Mouse (Mus musculus) mature B cell (primary cell): Measurements from ENCODE around the gene Ubash3b.

Experiments used
- in situ Hi-C: fragments of 300-500 bp; cut with MboI; formaldehyde crosslinking; loops from 2 replicates; pipeline ENCODE4 v1.14.3; 2019

The Ubash3b gene

DNA sequence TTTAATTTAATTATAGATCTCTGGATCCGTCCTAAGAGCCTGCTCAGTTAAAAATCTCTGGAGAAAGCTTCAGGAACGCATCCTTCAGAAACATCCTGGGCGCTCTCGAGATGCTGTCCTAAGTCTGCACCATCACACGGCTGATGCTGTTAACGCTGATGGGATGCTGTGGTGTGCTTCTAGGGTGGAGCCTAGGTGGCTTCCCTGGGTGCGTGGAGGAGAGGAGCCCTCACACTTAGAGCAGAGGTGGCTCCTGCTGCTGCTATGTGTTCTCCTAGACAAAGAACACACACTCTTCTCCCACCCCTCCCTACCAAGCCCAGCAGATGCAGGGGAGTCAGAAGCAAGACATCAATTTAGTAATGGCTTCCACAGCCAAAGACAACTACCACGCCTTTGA, 61.6 kb downstream of the Ubash3b start:
- in situ Hi-C loops, result no loop called here

DNA sequence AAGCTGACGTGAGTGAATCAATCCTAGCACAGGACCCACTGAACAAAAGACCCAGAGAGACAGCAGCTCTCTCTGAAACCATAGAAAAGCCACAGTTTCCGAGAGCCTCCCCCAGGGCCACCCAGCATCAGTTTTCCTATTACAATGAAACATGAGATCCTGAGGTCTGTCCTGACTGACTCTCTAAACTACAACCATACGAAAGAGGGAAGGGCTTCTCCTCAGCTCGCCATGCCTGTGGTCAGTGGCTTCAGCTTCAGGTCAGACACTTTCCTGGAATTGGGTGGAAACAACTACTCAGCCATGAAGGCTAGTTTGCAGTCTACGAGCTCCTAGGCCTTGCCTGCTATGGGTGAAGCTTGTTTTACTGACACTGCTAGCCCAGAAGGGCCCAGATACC, 62.4 kb downstream of the Ubash3b start:
- in situ Hi-C loops, result no loop called here

- in situ Hi-C loops, result no loop called here
These were observed 63.4 kb downstream of the Ubash3b start for GRCm38 (mm10) chr9:41098065-41098464.

- in situ Hi-C loops, result no loop called here
These were observed 69.5 kb downstream of the Ubash3b start for GRCm38 (mm10) chr9:41091993-41092392.

GRCm38 (mm10) chr9:41091187-41091586, 70.3 kb downstream of the Ubash3b start:
- in situ Hi-C loops, result no loop called here

DNA sequence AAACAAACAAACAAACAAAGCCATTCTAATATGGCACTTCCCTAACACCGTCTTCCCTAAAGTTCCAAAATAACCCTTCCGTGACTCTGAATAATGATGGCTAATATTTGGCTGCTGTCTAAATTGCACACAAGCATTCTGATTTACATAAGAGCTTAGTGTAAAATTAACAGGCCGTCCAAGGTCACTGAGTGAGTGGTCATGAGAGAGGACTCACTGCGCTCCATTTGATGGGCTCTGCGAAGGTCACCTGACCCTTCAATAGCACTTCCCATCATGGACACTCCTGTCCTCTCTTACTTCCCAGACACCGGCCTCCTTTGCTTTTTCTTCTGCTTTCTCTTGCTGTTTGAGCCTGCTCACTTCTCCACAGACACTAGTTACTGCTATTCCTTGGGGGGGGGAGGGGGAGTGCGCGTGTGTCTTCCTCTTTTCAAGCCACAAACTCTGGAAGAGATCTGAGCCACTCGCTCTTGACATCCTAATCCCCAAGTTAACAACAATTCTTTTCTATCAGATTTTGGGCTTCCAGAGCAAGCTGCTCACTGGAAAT, 73.6 kb downstream of the Ubash3b start:
- in situ Hi-C loops, result no loop called here

- in situ Hi-C loops, result no loop called here
These were observed 77.2 kb downstream of the Ubash3b start for GRCm38 (mm10) chr9:41084191-41084901.

DNA sequence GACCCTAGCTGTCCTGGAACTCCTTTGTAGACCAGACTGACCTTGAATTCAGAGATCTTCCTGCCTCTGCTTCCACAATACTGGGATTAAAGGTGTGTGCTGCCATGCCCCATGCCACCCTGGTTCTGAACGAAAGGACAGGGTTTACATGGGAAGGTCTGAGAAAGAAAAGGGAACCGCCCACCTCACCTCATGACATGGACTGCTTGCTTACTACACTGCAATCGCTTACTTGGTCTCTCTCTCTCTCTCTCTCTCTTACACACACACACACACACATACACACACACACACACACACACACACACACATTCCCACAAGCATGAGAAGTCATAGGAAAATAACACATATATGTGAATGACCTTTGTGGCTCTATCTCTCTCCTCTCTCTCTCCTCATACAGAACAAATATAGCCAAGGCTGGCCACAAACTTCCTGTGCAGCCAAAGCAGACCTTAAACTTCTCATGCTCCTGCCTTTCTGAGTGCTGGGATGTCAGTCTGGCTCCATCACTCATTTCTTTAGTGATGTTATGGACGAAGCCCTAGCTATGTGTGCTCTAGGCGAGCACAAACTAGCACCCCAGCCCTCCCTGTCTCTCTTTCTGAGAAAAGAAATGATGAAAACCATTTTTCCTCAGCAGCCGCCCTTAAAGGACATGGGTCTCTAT, 78.0 kb downstream of the Ubash3b start:
- in situ Hi-C loops, result no loop called here

GRCm38 (mm10) chr9:41082891-41083290, 78.6 kb downstream of the Ubash3b start:
- in situ Hi-C loops, result no loop called here

- in situ Hi-C loops, result no loop called here
These were observed 80.6 kb downstream of the Ubash3b start for GRCm38 (mm10) chr9:41080877-41081276.

DNA sequence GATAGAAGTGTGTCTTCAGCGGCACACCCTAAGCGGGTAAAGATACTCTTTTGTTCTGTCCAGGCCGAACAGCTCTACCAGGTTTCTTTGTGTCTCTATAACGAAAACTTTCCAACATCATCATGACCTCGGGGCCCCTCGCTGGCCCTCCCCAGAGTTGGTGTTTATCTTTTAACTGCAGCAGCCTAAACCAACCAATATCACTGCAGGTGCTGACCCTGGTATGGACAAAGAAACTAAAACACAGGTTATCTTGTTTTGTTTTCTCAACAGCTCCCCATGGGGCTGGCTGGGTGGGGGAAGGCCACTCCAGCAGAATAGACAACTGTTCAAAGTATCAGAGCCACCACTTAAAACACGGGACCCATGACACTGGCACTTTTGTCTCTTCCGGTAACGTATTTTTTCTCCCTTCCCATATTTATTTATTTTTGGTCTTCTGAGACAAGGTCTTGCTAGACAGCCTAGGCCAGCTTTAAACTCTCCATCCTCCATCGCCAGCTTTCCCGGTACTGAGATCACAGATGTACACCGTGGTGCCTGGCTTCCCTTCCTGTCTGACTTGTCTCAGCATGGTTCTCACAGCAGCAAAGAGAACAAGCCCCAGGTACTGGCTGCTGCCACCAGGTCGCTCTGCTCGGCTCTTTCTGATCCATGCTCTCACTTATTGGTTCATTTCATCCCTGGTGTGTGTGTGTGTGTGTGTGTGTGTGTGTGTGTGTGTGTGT, 81.9 kb downstream of the Ubash3b start:
- in situ Hi-C loops, result no loop called here

DNA sequence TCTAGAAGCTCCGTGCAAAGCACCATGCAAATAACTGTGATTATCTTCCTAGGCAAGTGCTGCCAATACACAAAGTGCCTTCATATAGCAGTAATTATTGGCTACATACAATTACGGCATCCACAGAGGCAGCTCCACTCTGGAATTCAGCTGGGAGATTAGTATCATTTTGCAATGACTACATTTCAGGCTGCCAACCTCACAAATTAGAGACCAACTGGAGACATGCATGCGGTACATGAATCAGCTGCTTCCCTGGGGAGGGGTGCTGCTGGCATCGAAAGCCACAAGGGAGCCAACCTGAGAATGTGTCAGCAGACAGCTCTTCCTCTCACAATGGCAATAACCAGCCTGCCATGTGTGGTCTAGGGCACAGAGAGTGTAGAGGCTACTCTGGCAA, 83.3 kb downstream of the Ubash3b start:
- in situ Hi-C loops, result no loop called here

GRCm38 (mm10) chr9:41076150-41076549, 85.3 kb downstream of the Ubash3b start:
- in situ Hi-C loops, result no loop called here

- in situ Hi-C loops, result no loop called here
These were observed 86.0 kb downstream of the Ubash3b start for GRCm38 (mm10) chr9:41075528-41075927.

GRCm38 (mm10) chr9:41073196-41074009, 88.1 kb downstream of the Ubash3b start:
- in situ Hi-C loops, result no loop called here

- in situ Hi-C loops, result no loop called here
These were observed 88.7 kb downstream of the Ubash3b start for GRCm38 (mm10) chr9:41072786-41073185.

- in situ Hi-C loops, result no loop called here
These were observed 89.5 kb downstream of the Ubash3b start for GRCm38 (mm10) chr9:41071906-41072511.

DNA sequence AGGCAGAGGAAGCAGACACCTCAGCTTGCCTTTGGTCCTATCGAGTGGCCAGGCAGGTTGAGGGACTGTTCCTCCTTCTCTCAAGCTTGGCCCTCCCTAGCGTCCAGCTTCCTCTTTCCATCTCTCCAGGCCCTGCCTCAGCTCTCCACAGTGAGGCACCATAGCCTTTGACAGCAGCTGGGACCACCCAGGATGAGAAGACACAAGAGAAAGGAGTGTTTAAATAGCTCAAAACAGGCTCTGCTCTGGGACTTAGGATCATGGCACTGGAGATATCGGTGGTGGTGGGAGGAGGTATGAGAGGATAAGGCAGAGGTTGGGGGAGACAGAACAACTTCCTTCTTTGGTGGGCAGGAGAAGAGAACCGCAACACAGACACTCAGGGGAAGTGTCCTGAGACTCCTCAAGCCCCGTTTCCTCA, 90.7 kb downstream of the Ubash3b start:
- in situ Hi-C loops, result no loop called here

DNA sequence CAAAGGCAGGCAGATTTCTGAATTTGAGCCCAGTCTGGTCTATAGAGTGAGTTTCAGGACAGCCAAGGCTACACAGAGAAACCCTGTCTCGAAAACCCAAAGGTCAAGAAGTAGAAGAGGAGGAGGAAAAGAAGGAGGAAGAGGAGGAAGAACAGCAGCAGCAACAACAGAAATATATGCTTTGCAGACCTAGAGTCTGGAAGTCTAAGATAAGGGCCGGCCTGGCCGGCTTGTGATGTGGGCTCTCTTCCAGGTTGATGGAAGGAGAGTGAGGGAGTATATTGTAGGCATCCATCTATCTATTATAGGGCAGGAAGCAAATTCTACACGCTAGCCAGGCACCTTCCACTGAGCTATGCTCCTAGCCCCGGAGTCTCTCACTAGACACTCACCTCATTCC, 92.0 kb downstream of the Ubash3b start:
- in situ Hi-C loops, result no loop called here

GRCm38 (mm10) chr9:41061446-41061845, 100.1 kb downstream of the Ubash3b start:
- in situ Hi-C loops, result no loop called here

DNA sequence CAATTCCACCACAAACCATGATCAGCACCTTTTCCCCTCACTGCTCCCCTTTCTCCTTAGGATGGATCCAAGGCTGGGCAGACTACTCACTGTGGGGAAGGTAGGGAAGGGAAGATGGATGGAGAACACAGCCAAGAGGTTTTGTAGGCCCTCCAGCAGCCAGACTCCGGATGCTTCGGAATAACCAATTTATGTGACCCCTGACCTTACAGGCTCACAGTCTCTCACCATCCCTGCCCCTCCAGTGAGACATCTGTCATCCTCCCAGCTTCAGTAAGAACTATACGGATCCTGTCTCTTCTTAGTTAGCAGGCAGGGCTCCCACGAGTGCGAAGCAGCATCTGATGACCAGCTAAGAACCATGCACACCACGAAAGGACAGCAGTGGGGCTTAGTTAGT, 100.9 kb downstream of the Ubash3b start:
- in situ Hi-C loops, result no loop called here
